Mouse (Mus musculus): Measurements from ENCODE around the gene Trhr2. TPM values are rescaled to one million over a fixed set of nuclear protein-coding genes. Genes with fewer than 3 reads are reported as not detected.

Trhr2 gene
- polyA plus RNA-seq, 1 experiment from 2014 or later: 0.60 TPM

DNA sequence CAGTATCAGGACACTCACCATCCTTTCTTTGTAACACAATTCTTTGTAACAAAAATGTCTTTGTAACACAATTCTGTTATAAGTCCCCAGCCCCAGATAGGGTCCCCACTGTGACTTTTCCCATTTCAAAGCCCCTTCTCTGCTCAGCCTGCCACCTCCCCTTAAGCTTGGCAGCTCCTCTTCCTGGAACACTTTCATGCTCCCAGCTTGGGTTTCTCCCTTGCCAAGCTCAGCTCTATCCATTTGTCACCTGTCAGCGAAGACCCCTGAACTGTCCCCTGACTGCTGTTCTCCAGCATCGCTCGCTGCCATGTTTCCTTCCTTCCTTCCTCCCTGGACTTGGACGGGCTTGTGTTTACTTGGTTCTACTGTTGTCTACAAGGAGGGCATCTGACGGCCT, 2.9 kb downstream of the Trhr2 start:
- peaks cover 3% of the 10 kb centered on the region for H3K27me3 ChIP-seq (replicated peaks; ENCODE audit: control insufficient read depth, insufficient read depth, low read length)
- H3K9ac ChIP-seq (ENCODE audit: low read depth, low read length): no peak overlapping the region
- no peaks in the 10 kb centered on the region for H3K9me3 ChIP-seq (ENCODE audit: control insufficient read depth, low read length)
- 63% methylated on average over 5 of the region's 5 CpGs for WGBS
- H3K4me1 ChIP-seq (ENCODE audit: control insufficient read depth, insufficient read depth, low read depth, low read length): no peaks in the 10 kb centered on the region
- H3K4me2 ChIP-seq (ENCODE audit: low read length): no peak overlapping the region
- H3K4me3 ChIP-seq (ENCODE audit: low read length): no peak overlapping the region
- no peaks in the 10 kb centered on the region for H3K36me3 ChIP-seq (ENCODE audit: control insufficient read depth, insufficient read depth, low read length)
- no peak overlapping the region for H3K27ac ChIP-seq (ENCODE audit: low read depth, low read length)
- no peak for ATAC-seq

DNA sequence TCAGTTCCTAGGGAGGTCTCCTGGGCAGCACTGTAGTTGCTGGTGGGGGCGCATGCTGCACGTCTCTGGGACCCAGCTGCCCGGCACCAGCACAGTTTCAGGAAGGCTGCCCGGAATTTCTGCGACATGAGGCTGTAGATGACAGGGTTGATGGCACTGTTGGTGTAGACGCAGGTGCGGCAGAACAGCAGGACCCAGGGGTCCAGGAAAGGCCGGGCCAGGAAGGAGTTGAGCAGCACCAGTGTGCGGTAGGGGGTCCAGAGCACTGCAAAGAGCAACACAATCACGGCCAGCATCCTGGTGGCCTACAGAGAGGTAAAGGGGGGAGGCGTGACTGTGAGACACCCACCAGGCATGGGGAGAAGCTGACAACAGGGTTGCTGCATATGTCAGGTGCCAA, 3.3 kb downstream of the Trhr2 start:
- Histone ChIP-seq H3K4me1 (ENCODE audit: control insufficient read depth, insufficient read depth, low read depth, low read length) (no peaks in the 10 kb centered on the region), H3K4me3 (ENCODE audit: low read length) (no peak overlapping the region), H3K36me3 (ENCODE audit: control insufficient read depth, insufficient read depth, low read length) (no peaks in the 10 kb centered on the region), H3K9me3 (ENCODE audit: control insufficient read depth, low read length) (no peaks in the 10 kb centered on the region), H3K27me3 (replicated peaks; ENCODE audit: control insufficient read depth, insufficient read depth, low read length) (no peaks in the 10 kb centered on the region), H3K9ac (ENCODE audit: low read depth, low read length) (no peak overlapping the region), H3K27ac (ENCODE audit: low read depth, low read length) (no peak overlapping the region), H3K4me2 (ENCODE audit: low read length) (no peak overlapping the region)
- ATAC-seq: no peak
- WGBS: 53% methylated on average over 11 of the region's 11 CpGs

DNA sequence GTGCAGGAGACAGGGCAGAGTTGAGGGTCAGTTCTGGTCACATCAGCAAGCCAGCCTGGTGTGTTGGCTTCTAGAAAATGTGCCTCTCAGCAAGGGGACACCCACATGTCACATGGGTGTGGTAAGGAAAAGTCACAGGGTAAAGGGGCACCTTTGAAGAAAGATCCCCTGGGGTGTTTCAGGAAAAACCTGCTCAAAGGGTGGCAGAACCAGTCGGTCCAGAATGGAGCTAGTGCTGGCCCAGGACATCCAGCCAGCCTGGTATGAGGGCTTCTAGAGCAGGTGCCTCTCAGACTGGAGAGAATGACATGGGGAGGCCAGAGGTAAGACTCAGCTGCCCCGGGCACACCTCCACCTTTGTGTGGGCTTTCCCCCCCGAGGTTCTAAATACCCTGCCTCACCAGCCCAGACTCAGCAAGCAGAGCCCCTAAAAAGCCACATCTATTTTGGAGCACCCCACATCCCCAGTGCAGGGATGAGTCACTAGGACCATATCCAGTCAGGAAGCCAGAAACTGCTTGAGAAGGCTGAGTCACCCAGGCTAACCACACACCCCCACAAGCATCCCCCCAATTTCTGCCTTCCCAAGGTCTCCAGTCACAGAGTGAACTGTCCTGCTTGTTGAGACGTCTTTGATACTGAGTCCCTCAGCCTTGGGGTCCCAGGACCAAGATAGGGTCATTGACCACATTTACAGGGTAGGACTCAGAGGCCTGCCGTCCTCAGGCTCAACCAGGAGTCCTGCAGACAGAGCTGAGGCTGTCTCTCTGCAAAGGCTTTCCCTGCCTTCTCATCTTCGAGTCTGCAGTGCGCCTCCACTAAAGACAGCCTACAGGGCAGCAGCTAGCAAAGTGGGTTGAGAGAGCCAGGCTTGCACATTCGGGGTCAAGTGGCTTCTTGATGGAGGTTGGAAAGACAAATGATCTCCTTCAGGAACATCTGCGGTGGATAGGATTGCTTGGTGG, 4.6 kb downstream of the Trhr2 start:
- Histone ChIP-seq H3K4me1 (ENCODE audit: control insufficient read depth, insufficient read depth, low read depth, low read length) (no peaks in the 10 kb centered on the region), H3K9me3 (ENCODE audit: control insufficient read depth, low read length) (no peaks in the 10 kb centered on the region), H3K27me3 (replicated peaks; ENCODE audit: control insufficient read depth, insufficient read depth, low read length) (no peaks in the 10 kb centered on the region), H3K36me3 (ENCODE audit: control insufficient read depth, insufficient read depth, low read length) (no peaks in the 10 kb centered on the region), H3K4me3 (ENCODE audit: low read length) (no peak overlapping the region), H3K9ac (ENCODE audit: low read depth, low read length) (no peak overlapping the region), H3K27ac (ENCODE audit: low read depth, low read length) (no peak overlapping the region), H3K4me2 (ENCODE audit: low read length) (no peak overlapping the region)
- ATAC-seq: no peak
- 80% methylated on average over 9 of the region's 9 CpGs for WGBS

DNA sequence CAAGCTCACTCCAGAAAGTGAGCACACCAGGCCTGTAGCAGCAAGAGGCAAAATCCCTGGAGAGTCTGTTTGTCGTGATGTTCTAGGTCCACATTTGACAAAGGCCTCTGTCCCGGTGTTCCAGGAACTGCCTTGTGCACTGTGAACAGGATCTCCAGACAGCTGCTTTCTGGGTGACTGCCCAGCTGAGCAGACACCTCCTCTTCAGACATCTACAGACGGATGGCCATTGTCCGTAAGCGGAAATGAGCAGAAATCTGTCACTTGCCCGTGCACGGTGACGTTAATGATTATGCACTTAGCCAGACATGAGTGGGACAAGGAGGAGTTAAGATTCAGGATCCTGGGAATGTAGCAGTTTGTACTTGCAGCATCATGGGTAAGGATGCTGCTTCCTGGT, 6.4 kb downstream of the Trhr2 start:
- H3K27me3 ChIP-seq (replicated peaks; ENCODE audit: control insufficient read depth, insufficient read depth, low read length): no peaks in the 10 kb centered on the region
- H3K27ac ChIP-seq (ENCODE audit: low read depth, low read length): no peak overlapping the region
- H3K9me3 ChIP-seq (ENCODE audit: control insufficient read depth, low read length): no peaks in the 10 kb centered on the region
- no peak overlapping the region for H3K4me3 ChIP-seq (ENCODE audit: low read length)
- H3K4me1 ChIP-seq (ENCODE audit: control insufficient read depth, insufficient read depth, low read depth, low read length): no peaks in the 10 kb centered on the region; the same call in 1 of the 2 replicates
- H3K9ac ChIP-seq (ENCODE audit: low read depth, low read length): no peak overlapping the region
- H3K36me3 ChIP-seq (ENCODE audit: control insufficient read depth, insufficient read depth, low read length): no peaks in the 10 kb centered on the region
- 78% methylated on average over 8 of the region's 8 CpGs for WGBS
- ATAC-seq: no peak
- no peak overlapping the region for H3K4me2 ChIP-seq (ENCODE audit: low read length)

DNA sequence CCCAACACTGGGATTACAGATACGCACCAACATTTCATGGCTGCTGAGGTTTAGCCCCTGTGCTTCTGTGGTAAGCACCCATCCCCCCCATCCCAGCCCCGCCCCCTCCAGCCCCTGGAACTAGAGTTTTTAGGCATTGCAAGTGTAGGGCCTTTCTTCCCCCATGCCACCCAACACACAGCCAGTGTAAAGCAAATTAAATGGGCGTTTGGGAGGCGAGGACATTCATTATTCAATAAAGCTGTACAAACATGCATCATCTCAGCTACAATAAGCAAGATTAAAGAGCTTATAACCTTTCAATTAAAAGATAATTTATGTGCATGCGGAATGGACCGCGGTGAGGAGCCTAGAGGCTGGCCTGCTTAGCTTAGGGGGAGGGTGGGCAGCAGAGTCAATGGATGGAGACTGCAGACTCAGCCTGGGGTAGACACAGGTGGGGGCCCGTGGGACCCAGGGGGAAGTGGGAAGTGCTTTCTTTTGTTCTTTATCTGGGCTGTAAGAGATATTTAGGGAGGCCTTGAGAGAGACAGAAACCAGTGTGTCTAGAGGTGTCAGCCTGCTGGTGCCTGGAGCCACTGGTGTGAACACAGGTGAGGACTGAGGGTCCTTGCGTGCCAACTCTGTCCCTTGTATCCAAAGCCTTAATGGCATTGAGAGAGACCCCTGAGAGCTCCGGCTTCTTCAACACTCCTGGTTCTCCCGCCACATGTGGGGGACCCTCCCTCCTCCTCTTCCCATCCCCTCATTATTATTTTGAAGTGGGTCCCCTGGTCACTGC, 10.0 kb downstream of the Trhr2 start:
- Histone ChIP-seq H3K27ac (ENCODE audit: low read depth, low read length) (no peak overlapping the region), H3K9ac (ENCODE audit: low read depth, low read length) (no peak overlapping the region; the same call in 1 of the 2 replicates), H3K9me3 (ENCODE audit: control insufficient read depth, low read length) (no peaks in the 10 kb centered on the region), H3K4me2 (ENCODE audit: low read length) (no peak overlapping the region), H3K4me1 (ENCODE audit: control insufficient read depth, insufficient read depth, low read depth, low read length) (no peaks in the 10 kb centered on the region; the same call in none of the 2 replicates), H3K4me3 (ENCODE audit: low read length) (no peak overlapping the region), H3K27me3 (replicated peaks; ENCODE audit: control insufficient read depth, insufficient read depth, low read length) (no peaks in the 10 kb centered on the region), H3K36me3 (ENCODE audit: control insufficient read depth, insufficient read depth, low read length) (no peaks in the 10 kb centered on the region)
- ATAC-seq: no peak; the same call in 1 of the 2 replicates
- 27% methylated on average over 11 of the region's 11 CpGs for WGBS

DNA sequence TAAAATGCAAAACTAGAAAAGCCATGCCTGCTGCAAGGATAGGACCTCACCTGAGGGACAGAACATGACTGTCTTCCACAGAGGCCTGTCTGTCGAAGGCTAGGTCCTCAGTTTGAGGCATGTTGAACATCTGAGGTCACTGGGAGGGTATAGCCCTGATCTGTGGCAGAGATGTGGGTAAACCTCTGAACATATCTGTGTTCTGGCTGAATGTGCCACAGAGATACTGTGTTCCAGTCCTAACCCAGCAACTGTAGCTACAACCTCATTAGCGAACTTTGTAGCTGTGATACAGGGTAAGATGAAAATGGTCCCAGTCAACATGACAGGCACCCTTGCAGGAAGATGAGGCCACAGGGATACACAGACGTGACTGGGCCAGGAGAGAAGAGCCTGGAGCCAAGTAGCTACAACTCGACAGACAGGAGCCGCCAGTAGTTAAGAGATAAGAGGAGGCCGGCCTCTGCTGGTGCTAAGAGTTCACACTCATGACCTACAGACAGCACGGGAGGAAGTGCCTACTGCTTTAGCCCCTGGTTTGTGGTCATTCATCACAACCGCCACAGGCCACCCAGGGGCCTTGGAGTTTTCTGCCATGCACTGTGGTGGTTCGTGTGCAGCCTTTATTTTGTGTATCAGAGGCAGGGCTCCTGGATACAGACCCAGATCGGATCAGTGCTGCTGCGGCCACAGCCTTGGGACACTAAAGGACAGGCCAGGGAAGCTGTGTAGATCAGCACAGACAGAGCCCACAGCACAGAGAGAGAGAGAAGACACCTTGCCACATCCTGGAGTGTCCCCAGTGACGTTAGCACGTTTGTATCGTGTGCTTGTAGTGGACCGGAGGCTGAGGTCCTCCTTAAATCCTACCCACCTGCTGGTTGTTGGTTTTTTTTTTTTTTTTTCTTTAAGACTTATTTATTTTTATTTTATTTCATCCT, 10.9 kb downstream of the Trhr2 start:
- H3K4me2 ChIP-seq (ENCODE audit: low read length): no peak overlapping the region
- no peak for ATAC-seq

DNA sequence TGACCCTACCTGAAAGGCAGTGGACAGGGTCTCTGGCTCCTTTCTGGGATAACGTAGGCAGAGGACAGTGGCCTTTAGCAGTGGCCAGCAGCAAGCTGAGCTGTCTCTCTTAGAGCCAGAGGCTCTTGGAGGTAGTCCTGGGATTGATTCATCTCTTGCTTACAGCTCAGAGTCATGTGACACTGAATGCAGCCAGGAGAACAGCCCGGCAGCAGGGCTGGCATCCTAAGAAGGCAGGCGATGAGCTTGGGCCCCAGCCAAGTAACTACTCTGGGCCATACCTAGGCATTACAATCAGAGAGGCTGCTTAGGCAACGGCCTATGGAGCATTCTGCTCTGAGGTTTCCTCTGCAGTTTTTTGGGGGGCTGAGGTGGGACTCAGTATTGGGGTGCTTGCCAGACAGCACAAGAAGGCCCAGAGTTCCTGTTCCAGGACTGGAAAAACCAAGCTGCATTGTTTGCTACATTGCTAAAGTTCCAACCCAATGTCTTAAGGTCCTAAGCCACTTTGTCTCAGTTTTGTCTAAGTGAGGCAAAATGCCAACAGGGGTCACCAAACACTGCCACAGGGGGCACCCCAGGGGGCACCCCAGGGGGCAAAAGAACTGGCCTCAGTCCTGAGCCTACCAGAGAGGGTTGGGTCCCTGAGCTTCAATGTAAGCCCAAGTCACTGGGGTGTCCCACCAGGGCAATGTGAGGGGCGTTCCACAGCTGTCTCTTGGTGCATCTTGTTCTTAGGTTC, 12.6 kb downstream of the Trhr2 start:
- no peaks in the 10 kb centered on the region for H3K36me3 ChIP-seq (ENCODE audit: control insufficient read depth, insufficient read depth, low read length)
- 0 out of 2 replicates have a peak, but pooled peaks cover 2% of the 10 kb centered on the region for H3K27me3 ChIP-seq (replicated peaks; ENCODE audit: control insufficient read depth, insufficient read depth, low read length)
- H3K9me3 ChIP-seq (ENCODE audit: control insufficient read depth, low read length): no peaks in the 10 kb centered on the region
- peaks cover 8% of the 10 kb centered on the region for H3K4me1 ChIP-seq (ENCODE audit: control insufficient read depth, insufficient read depth, low read depth, low read length)
- no peak overlapping the region for H3K4me2 ChIP-seq (ENCODE audit: low read length)
- ATAC-seq: peak; percentile 74
- no peak overlapping the region for H3K4me3 ChIP-seq (ENCODE audit: low read length)
- 53% methylated on average over 5 of the region's 5 CpGs for WGBS
- no peak overlapping the region for H3K9ac ChIP-seq (ENCODE audit: low read depth, low read length)
- no peak overlapping the region for H3K27ac ChIP-seq (ENCODE audit: low read depth, low read length)

More for the DNA sequence above, 10.9 kb downstream of the Trhr2 start:
- Histone ChIP-seq H3K36me3 (ENCODE audit: control insufficient read depth, insufficient read depth, low read length) (no peaks in the 10 kb centered on the region), H3K27ac (ENCODE audit: low read depth, low read length) (no peak overlapping the region), H3K9ac (ENCODE audit: low read depth, low read length) (no peak overlapping the region), H3K27me3 (replicated peaks; ENCODE audit: control insufficient read depth, insufficient read depth, low read length) (no peaks in the 10 kb centered on the region), H3K9me3 (ENCODE audit: control insufficient read depth, low read length) (no peaks in the 10 kb centered on the region), H3K4me1 (ENCODE audit: control insufficient read depth, insufficient read depth, low read depth, low read length) (no peaks in the 10 kb centered on the region; the same call in none of the 2 replicates), H3K4me3 (ENCODE audit: low read length) (no peak overlapping the region)
- 49% methylated on average over 15 of the region's 15 CpGs for WGBS
